Mouse (Mus musculus) megakaryocyte, embryonic 14.5 days (primary cell): ENCODE measurements around the gene Nuf2.

Experiments
- FLI1 ChIP-seq: IDR thresholded peaks from 2 replicates; pipeline ENCODE4 v1.6.1; 2012; ENCODE audit warnings: low read length, inconsistent platforms, mixed read lengths
- GATA1 ChIP-seq: IDR thresholded peaks from 3 replicates; pipeline ENCODE4 v1.6.1; 2012; ENCODE audit warnings: mixed read lengths, low read length, inconsistent platforms, borderline replicate concordance

DNA sequence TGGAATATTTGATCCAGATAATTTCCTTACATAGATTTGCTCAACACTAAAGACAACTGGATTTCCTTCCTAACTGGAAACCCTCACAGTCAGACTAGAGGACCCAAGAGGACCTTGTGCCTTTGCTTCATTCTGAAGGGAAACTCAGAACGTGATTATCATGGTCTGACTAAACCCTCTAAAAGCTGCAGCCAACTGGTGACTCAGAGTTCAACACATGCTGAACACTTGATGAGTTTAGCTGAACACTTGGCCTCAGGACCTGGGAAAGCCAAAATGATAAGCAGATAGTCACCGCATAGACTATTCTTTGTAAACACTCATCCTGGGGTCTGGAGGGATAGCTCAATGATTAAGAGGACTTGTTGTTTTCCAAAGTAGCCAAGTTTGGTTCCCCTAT lies 24.4 kb upstream of the Nuf2 start:
- TF ChIP-seq GATA1 (no peak), FLI1 (no peak)
